Mouse (Mus musculus) MEL (cell line): ENCODE data around the gene Acaca. TPM values are rescaled to one million over a fixed set of nuclear protein-coding genes. Genes with fewer than 3 reads are reported as not detected.

Experiments
- DNase-seq: peaks from one replicate; pipeline ENCODE4 v3.0.0; 2011; ENCODE audit warnings: low read depth, low spot score
- H3K27ac ChIP-seq: 2 replicates; pipeline ENCODE4 v1.5.1; 2012; ENCODE audit warnings: low read depth, mild to moderate bottlenecking, control low read depth, low read length, moderate library complexity; ENCODE audit not compliant: control insufficient read depth
- H3K27me3 ChIP-seq, 2 experiments: fragments of 150-350 bp in 1 of 2; sonication (generic) in 1 of 2; 2 replicates each; pipeline ENCODE4 v1.6.1; 2012; ENCODE audit warnings: low read length in 2 of 2, mild to moderate bottlenecking in 2 of 2, improper control_type of control experiment in 1 of 2, moderate library complexity in 1 of 2; ENCODE audit not compliant: insufficient read depth in 2 of 2, control insufficient read depth in 1 of 2
- H3K36me3 ChIP-seq, 2 experiments: 2 replicates each; pipeline ENCODE4 v1.6.1; 2012 to 2014; ENCODE audit warnings: low read length in 2 of 2, improper control_type of control experiment in 1 of 2, inconsistent platforms in 1 of 2, mild to moderate bottlenecking in 1 of 2; ENCODE audit not compliant: insufficient read depth in 2 of 2, control insufficient read depth in 1 of 2
- H3K4me1 ChIP-seq, 2 experiments: fragments of 150-350 bp in 1 of 2; sonication (generic) in 1 of 2; 2 replicates each; pipeline ENCODE4 v1.6.1; 2012; ENCODE audit warnings: low read length in 2 of 2, improper control_type of control experiment in 1 of 2, mild to moderate bottlenecking in 1 of 2; ENCODE audit not compliant: insufficient read depth in 2 of 2, control insufficient read depth in 1 of 2
- H3K4me3 ChIP-seq, 2 experiments: fragments of 150-350 bp in 1 of 2; sonication (generic) in 1 of 2; 2 replicates each; pipeline ENCODE4 v1.5.1; 2012; ENCODE audit warnings: low read depth in 2 of 2, low read length in 2 of 2, mild to moderate bottlenecking in 2 of 2, moderate library complexity in 2 of 2, control low read depth in 1 of 2, improper control_type of control experiment in 1 of 2; ENCODE audit not compliant: control insufficient read depth in 1 of 2, insufficient read depth in 1 of 2
- H3K79me2 ChIP-seq: 2 replicates; pipeline ENCODE4 v1.6.1; 2012; ENCODE audit warnings: mild to moderate bottlenecking, low read length, moderate library complexity; ENCODE audit not compliant: control insufficient read depth, poor library complexity, insufficient read depth
- H3K9ac ChIP-seq: 2 replicates; pipeline ENCODE4 v1.6.1; 2012; ENCODE audit warnings: low read depth, mild to moderate bottlenecking, control low read depth, low read length, moderate library complexity; ENCODE audit not compliant: control insufficient read depth, poor library complexity, severe bottlenecking
- H3K9me3 ChIP-seq: fragments of 150-350 bp; sonication (generic); replicated peaks from 2 replicates; pipeline ENCODE4 v1.6.1; 2012; ENCODE audit warnings: mild to moderate bottlenecking, low read length, improper control_type of control experiment, moderate library complexity; ENCODE audit not compliant: insufficient read depth
- BHLHE40 ChIP-seq: IDR thresholded peaks from 2 replicates; pipeline ENCODE4 v1.6.1; 2012; ENCODE audit warnings: low read depth, mild to moderate bottlenecking, inconsistent platforms, low read length, improper control_type of control experiment, borderline replicate concordance
- CHD1 ChIP-seq: IDR thresholded peaks from 2 replicates; pipeline ENCODE4 v1.6.1; 2012; ENCODE audit warnings: low read depth, mild to moderate bottlenecking, inconsistent platforms, low read length, improper control_type of control experiment
- E2F4 ChIP-seq: IDR thresholded peaks from 2 replicates; pipeline ENCODE4 v1.6.1; 2011; ENCODE audit warnings: low read depth, low read length, improper control_type of control experiment, borderline replicate concordance
- EP300 ChIP-seq, 2 experiments: IDR thresholded peaks; 2 replicates each; pipeline ENCODE4 v1.6.1; 2011; ENCODE audit warnings: improper control_type of control experiment in 2 of 2, low read length in 2 of 2, low read depth in 1 of 2, mild to moderate bottlenecking in 1 of 2
- ETS1 ChIP-seq: IDR thresholded peaks from 2 replicates; pipeline ENCODE4 v1.6.1; 2012; ENCODE audit warnings: low read depth, mild to moderate bottlenecking, inconsistent platforms, low read length, improper control_type of control experiment, moderate library complexity
- GATA1 ChIP-seq: IDR thresholded peaks from 2 replicates; pipeline ENCODE4 v1.6.1; 2011; ENCODE audit warnings: low read depth, low read length, improper control_type of control experiment
- HCFC1 ChIP-seq: IDR thresholded peaks from 2 replicates; pipeline ENCODE4 v1.6.1; 2012; ENCODE audit warnings: low read depth, mild to moderate bottlenecking, inconsistent platforms, low read length, improper control_type of control experiment, moderate library complexity
- JUND ChIP-seq: IDR thresholded peaks from 2 replicates; pipeline ENCODE4 v1.6.1; 2011; ENCODE audit warnings: low read depth, mild to moderate bottlenecking, improper control_type of control experiment, low read length
- KAT2A ChIP-seq: conservative IDR thresholded peaks from 2 replicates; pipeline ENCODE4 v1.6.1; 2012; ENCODE audit warnings: low read depth, low read length, improper control_type of control experiment, inconsistent platforms
- MAFK ChIP-seq: IDR thresholded peaks from 2 replicates; pipeline ENCODE4 v1.6.1; 2011; ENCODE audit warnings: low read depth, mild to moderate bottlenecking, low read length, improper control_type of control experiment, borderline replicate concordance
- MAX ChIP-seq: IDR thresholded peaks from 2 replicates; pipeline ENCODE4 v1.6.1; 2011; ENCODE audit warnings: low read length, improper control_type of control experiment
- MAZ ChIP-seq: IDR thresholded peaks from 2 replicates; pipeline ENCODE4 v1.6.1; 2012; ENCODE audit warnings: low read depth, mild to moderate bottlenecking, inconsistent platforms, low read length, improper control_type of control experiment
- MEF2A ChIP-seq: IDR thresholded peaks from 2 replicates; pipeline ENCODE4 v1.6.1; 2014; ENCODE audit warnings: low read depth, mild to moderate bottlenecking, inconsistent platforms, low read length, improper control_type of control experiment; ENCODE audit not compliant: poor library complexity, insufficient replicate concordance, severe bottlenecking; ENCODE audit errors: extremely low read depth
- MXI1 ChIP-seq: IDR thresholded peaks from 2 replicates; pipeline ENCODE4 v1.6.1; 2011; ENCODE audit warnings: mild to moderate bottlenecking, low read depth, low read length, improper control_type of control experiment
- MYB ChIP-seq: IDR thresholded peaks from 2 replicates; pipeline ENCODE4 v1.6.1; 2011; ENCODE audit warnings: mild to moderate bottlenecking, low read depth, low read length, improper control_type of control experiment
- MYC ChIP-seq: IDR thresholded peaks from 2 replicates; pipeline ENCODE4 v1.6.1; 2011; ENCODE audit warnings: low read depth, mild to moderate bottlenecking, low read length, improper control_type of control experiment, moderate library complexity
- NRF1 ChIP-seq: IDR thresholded peaks from 2 replicates; pipeline ENCODE4 v1.6.1; 2014; ENCODE audit warnings: low read depth, mild to moderate bottlenecking, inconsistent platforms, low read length, improper control_type of control experiment, moderate library complexity; ENCODE audit not compliant: poor library complexity, insufficient read depth, severe bottlenecking
- POLR2A ChIP-seq, 2 experiments: IDR thresholded peaks; 2 replicates each; pipeline ENCODE4 v1.6.1; 2011 to 2012; ENCODE audit warnings: low read length in 2 of 2, mild to moderate bottlenecking in 2 of 2, control low read depth in 1 of 2, improper control_type of control experiment in 1 of 2, low read depth in 1 of 2, moderate library complexity in 1 of 2; ENCODE audit not compliant: control insufficient read depth in 1 of 2, insufficient read depth in 1 of 2, poor library complexity in 1 of 2
- POLR2AphosphoS2 ChIP-seq: IDR thresholded peaks from 2 replicates; pipeline ENCODE4 v1.6.1; 2011; ENCODE audit warnings: low read length, improper control_type of control experiment
- POLR2AphosphoS5 ChIP-seq: IDR thresholded peaks from 2 replicates; pipeline ENCODE4 v1.6.1; 2012; ENCODE audit warnings: low read depth, borderline replicate concordance, mild to moderate bottlenecking, inconsistent platforms, low read length, moderate library complexity, mixed read lengths
- RAD21 ChIP-seq: IDR thresholded peaks from 2 replicates; pipeline ENCODE4 v1.6.1; 2011; ENCODE audit warnings: mild to moderate bottlenecking, low read depth, low read length, improper control_type of control experiment
- RCOR1 ChIP-seq: IDR thresholded peaks from 2 replicates; pipeline ENCODE4 v1.6.1; 2012; ENCODE audit warnings: low read depth, mild to moderate bottlenecking, inconsistent platforms, low read length, improper control_type of control experiment
- SMC3 ChIP-seq: IDR thresholded peaks from 2 replicates; pipeline ENCODE4 v1.6.1; 2011; ENCODE audit warnings: low read depth, low read length, improper control_type of control experiment
- TAL1 ChIP-seq: IDR thresholded peaks from 2 replicates; pipeline ENCODE4 v1.6.1; 2012; ENCODE audit warnings: mild to moderate bottlenecking, inconsistent platforms, low read length, moderate library complexity, mixed read lengths
- TBP ChIP-seq: IDR thresholded peaks from 2 replicates; pipeline ENCODE4 v1.8.0; 2011; ENCODE audit warnings: low read depth, low read length, improper control_type of control experiment
- TCF12 ChIP-seq: IDR thresholded peaks from 2 replicates; pipeline ENCODE4 v1.6.1; 2014; ENCODE audit warnings: low read depth, mild to moderate bottlenecking, inconsistent platforms, low read length, improper control_type of control experiment, moderate library complexity
- UBTF ChIP-seq: IDR thresholded peaks from 2 replicates; pipeline ENCODE4 v1.6.1; 2012; ENCODE audit warnings: low read depth, mild to moderate bottlenecking, inconsistent platforms, low read length, improper control_type of control experiment, moderate library complexity, borderline replicate concordance; ENCODE audit not compliant: insufficient read depth
- ZC3H11A ChIP-seq: IDR thresholded peaks from 2 replicates; pipeline ENCODE4 v1.6.1; 2012; ENCODE audit warnings: low read depth, mild to moderate bottlenecking, inconsistent platforms, low read length, improper control_type of control experiment
- ZMIZ1 ChIP-seq: IDR thresholded peaks from 2 replicates; pipeline ENCODE4 v1.6.1; 2012; ENCODE audit warnings: low read depth, mild to moderate bottlenecking, inconsistent platforms, low read length, improper control_type of control experiment, moderate library complexity
- ZNF384 ChIP-seq: IDR thresholded peaks from 2 replicates; pipeline ENCODE4 v1.6.1; 2012; ENCODE audit warnings: low read depth, mild to moderate bottlenecking, inconsistent platforms, low read length, improper control_type of control experiment
- polyA plus RNA-seq, 2 experiments: library from polyadenylated mRNA; stranded (reverse) in 1 of 2; unstranded in 1 of 2; fragments of >175 nt in 1 of 2; fragments of >200 nt in 1 of 2; gene quantifications; 2 replicates each; pipeline versions ENCODE4 v1.2.1 to v1.2.4; 2012; ENCODE audit warnings: low replicate concordance in 2 of 2, low read depth in 1 of 2; ENCODE audit not compliant: insufficient read length in 2 of 2, insufficient read depth in 1 of 2, missing spikeins in 1 of 2
- total RNA-seq: library from RNA; depleted of rRNA; stranded (reverse); fragments of 300-350 nt; gene quantifications from 2 replicates; pipeline ENCODE4 v1.2.3, GENCODE M21; 2012

The Acaca gene
- total and polyA plus RNA-seq, 3 experiments = 32.0 to 52.0 (median 33.9) TPM

DNA sequence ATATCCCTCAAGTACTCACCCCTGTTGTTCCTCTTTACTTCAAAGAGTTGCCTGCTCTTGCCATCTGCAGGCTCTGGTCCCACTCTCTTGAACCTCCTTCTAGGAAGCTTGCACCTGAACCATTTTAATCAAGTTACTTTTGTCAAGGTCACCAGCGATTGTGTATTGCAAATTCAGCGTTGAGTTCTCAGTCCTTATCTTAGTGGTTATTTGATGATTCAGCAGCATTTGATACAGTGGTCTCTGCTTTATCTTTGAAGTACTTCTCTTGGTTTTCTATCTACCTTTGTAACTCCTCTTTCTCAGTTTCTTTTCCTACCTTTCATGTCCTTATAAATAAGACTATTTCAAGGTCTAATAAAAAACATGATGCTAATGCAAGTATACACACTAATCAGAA lies 211.2 kb downstream of the Acaca start:
- H3K9ac ChIP-seq = no peak overlapping the region
- peak; percentile 40 for DNase-seq

DNA sequence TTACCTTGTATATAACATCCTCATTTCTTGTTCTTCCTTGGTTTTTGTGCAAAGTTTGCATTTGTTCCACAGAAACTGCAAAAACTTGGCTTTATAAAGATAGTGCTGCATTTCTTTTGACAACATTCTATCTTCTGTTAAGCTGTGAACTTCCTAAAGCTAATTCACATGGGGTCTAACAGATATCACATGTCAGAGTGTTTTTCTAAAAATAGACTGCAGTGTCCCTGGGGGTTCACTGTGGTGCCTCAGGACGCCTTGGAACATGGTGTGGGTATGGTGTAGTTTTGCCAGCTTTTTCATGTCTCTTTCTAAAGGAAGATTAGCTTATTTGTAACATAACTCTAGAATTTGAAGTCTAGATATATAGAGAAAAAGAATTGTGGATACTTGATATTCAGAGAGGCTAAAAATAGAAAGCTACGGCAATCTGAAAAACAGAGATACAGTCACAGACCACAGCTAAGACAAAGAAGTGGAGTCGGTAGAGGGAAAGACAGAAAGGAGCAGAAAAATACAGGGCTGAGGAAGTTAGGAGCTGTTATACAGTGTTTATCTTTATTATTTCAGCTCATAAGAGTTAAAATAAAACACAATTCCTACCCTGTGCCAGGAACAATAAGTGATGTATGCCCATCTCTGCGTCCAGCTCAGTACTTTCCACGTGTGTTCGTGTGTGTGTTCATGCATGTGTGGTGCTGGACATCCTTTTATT lies 215.2 kb downstream of the Acaca start:
- no peaks in the 10 kb centered on the region for H3K79me2 ChIP-seq
- peaks cover 24 to 30% of the 10 kb centered on the region in 2 experiments for H3K4me1 ChIP-seq
- TF ChIP-seq TCF12 = peak; percentile 73
- peak; percentile 68 for TF ChIP-seq BHLHE40
- no peak for TF ChIP-seq KAT2A
- no peak for TF ChIP-seq ZNF384
- TF ChIP-seq TAL1 = peak; percentile 85
- peak; percentile 50; the same call in 1 of the 2 replicates for TF ChIP-seq MYC
- 0 out of 2 replicates have a peak, but pooled peaks have one; percentile 8 for TF ChIP-seq MYB
- TF ChIP-seq HCFC1 = no peak
- TF ChIP-seq RAD21 = no peak
- TF ChIP-seq UBTF = no peak
- no peak for TF ChIP-seq CHD1
- peak; percentile 94 for TF ChIP-seq MEF2A
- TF ChIP-seq GATA1 = peak; percentile 74
- peak; percentile 80 for TF ChIP-seq ETS1
- no peak for TF ChIP-seq ZMIZ1
- no peak for TF ChIP-seq POLR2A (IDR thresholded peaks at IDR 0.05; ENCODE audit: control insufficient read depth in 1 of 2, insufficient read depth in 1 of 2, low read depth in 1 of 2, low read length in 2 of 2, poor library complexity in 1 of 2)
- TF ChIP-seq E2F4 = no peak
- no peak for TF ChIP-seq MAFK
- TF ChIP-seq TBP = no peak
- TF ChIP-seq MAZ = no peak
- TF ChIP-seq RCOR1 = peak; percentile 50; the same call in 1 of the 2 replicates
- TF ChIP-seq MXI1 = no peak; the same call in 1 of the 2 replicates
- TF ChIP-seq EP300 (IDR thresholded peaks at IDR 0.05; ENCODE audit: low read depth in 1 of 2, low read length in 2 of 2) = peak; percentile 77 to 78
- no peak for TF ChIP-seq NRF1
- TF ChIP-seq POLR2AphosphoS2 = no peak
- TF ChIP-seq SMC3 = no peak

More for the DNA sequence above, 211.2 kb downstream of the Acaca start:
- no peak overlapping the region for H3K4me3 ChIP-seq
- no peaks in the 10 kb centered on the region for H3K79me2 ChIP-seq
- H3K27ac ChIP-seq = no peak overlapping the region
- H3K27me3 ChIP-seq = no peaks in the 10 kb centered on the region
- H3K9me3 ChIP-seq = no peaks in the 10 kb centered on the region
- peaks cover 18 to 25% of the 10 kb centered on the region in 2 experiments for H3K4me1 ChIP-seq
- TF ChIP-seq MAZ (no peak), MAFK (peak; percentile 95), POLR2AphosphoS5 (no peak), MYC (no peak), ZC3H11A (no peak), MYB (no peak), RCOR1 (peak; percentile 24; the same call in 1 of the 2 replicates), EP300 (IDR thresholded peaks at IDR 0.05; ENCODE audit: low read depth in 1 of 2, low read length in 2 of 2) (peak in 1 of 2 experiments; percentile 45; a peak in 1 of 4 replicates), MAX (no peak), JUND (no peak), GATA1 (peak; percentile 76), ETS1 (peak; percentile 44; the same call in 1 of the 2 replicates)
- H3K36me3 ChIP-seq = peaks cover 5 to 43% of the 10 kb centered on the region in 2 experiments

More for the DNA sequence above, 215.2 kb downstream of the Acaca start:
- H3K27ac ChIP-seq = peak overlapping the region; percentile 70
- H3K4me3 ChIP-seq = peak overlapping the region in 1 of 2 experiments; percentile 5; a peak in 1 of 4 replicates
- H3K9ac ChIP-seq = no peak overlapping the region
- H3K9me3 ChIP-seq = no peaks in the 10 kb centered on the region
- DNase-seq = peak; percentile 83
- H3K36me3 ChIP-seq = peaks cover 4 to 55% of the 10 kb centered on the region in 2 experiments
- H3K27me3 ChIP-seq = no peaks in the 10 kb centered on the region
